Mouse (Mus musculus): ENCODE data around the gene Fancc. TPM values are rescaled to one million over a fixed set of nuclear protein-coding genes. Genes with fewer than 3 reads are reported as not detected.

Fancc gene
- polyA plus RNA-seq, 1 experiment from 2014 or later = 7.9 TPM

DNA sequence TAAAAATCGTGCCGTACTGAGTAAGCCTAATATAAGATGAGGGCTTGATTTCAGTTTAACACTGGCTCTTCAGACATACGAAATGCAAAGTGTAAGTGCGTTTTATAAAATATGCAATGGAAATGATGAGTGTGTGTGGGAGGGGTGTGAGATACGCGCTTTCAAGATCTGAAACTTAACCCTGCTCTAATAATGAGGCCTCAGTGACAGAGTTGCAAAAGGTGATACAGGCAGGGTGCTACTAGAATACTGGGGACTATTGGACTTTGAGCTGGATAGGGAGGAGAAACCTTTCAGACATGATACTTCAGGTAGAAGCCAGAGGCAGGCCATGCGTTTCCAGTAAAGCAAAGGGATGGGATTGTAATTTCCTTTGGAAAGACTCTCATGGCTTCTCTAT is 259.0 kb downstream of the Fancc start:
- ATAC-seq = no peak

DNA sequence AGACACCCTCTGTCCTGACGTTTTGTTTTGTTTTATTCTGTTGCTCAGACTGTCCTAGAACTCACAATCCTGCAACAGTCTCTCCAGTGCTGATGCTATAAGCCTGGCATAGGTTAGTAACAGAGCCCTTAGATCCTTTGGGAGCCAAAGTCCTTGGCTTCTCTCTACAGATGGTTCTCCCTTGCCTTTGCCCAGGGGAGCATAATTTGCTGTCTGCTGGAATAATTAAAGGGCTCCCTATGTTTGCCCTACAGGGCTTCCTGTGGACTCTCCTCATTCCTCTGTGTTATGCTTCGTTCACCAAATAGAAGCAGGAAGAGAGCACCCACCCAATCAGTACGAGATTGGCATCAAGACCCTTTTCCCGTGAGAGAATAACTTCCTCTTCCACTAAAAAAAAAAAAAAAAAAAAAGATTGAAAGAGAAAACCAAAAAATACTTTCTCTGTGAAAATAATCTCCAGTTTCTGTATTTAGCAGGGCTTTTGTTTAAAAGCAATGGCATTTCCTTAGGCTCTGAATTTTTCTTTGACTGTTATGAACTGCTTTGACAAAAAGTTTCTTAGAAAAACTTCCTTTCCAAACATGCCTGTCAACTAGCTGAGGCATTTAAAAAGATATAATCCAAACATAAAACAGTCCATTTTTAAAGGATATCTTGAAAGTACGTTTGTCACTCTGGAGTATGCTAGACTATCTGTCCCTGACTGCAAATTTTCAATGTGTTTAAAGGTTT is 260.8 kb downstream of the Fancc start:
- ATAC-seq (no peak), DNase-seq (ENCODE audit: low read depth, low spot score) (no peak)
- in situ Hi-C loops (cut with MboI; ENCODE audit: low pct_unique_long_range_greater_than_20kb) = no loop called here
- CTCF ChIA-PET = no interaction called here
- no peaks in the 10 kb centered on the region for H3K27me3 ChIP-seq
- POLR2A ChIA-PET = interaction anchor here (1.7 kb wide), 1 partner anchor 9 kb away, joined by 4 read pairs; no protein-coding TSS in a partner anchor
- TF ChIP-seq CTCF (IDR thresholded peaks at IDR 0.05) = no peak

More for the DNA sequence above, 259.0 kb downstream of the Fancc start:
- in situ Hi-C loops (cut with MboI; ENCODE audit: low pct_unique_long_range_greater_than_20kb) = no loop called here
- POLR2A ChIA-PET = interaction anchor here (0.5 to 0.9 kb wide), 2 partner anchors 8 to 15 kb away, joined by 3 to 4 read pairs; no protein-coding TSS in a partner anchor
- H3K27me3 ChIP-seq = no peaks in the 10 kb centered on the region
- no peak for DNase-seq (ENCODE audit: low read depth, low spot score)
- no peak for TF ChIP-seq CTCF (IDR thresholded peaks at IDR 0.05)
- CTCF ChIA-PET = interaction anchor here (1.8 kb wide), 1 partner anchor 192 kb away, joined by 7 read pairs; no protein-coding TSS in a partner anchor

DNA sequence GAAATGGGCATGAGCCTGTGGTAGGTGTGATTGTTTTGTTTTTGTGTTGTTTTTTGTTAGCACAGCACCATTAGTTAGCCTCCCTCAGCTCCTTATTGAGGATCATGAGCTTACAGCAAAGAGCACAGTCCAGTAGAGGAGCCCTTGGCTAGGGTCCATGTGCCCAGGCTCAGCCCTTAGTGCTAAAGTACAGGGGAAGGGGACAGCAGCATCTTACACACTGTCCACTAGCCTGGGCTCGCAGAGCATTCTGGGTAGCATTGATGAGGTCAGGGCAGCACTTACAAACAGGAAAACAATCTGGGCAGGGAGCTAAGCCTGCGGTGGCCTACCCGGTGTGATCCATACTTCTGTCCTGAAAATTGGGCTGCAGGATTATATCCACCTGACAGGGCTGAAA is 261.5 kb downstream of the Fancc start:
- CTCF ChIA-PET = no interaction called here
- in situ Hi-C loops (cut with MboI; ENCODE audit: low pct_unique_long_range_greater_than_20kb) = no loop called here
- TF ChIP-seq CTCF (IDR thresholded peaks at IDR 0.05) = no peak
- DNase-seq (ENCODE audit: low read depth, low spot score) = no peak
- H3K27me3 ChIP-seq = no peaks in the 10 kb centered on the region
- POLR2A ChIA-PET = interaction anchor here (1.2 to 1.7 kb wide), 2 partner anchors 8 to 10 kb away, joined by 4 read pairs; no protein-coding TSS in a partner anchor
- ATAC-seq = no peak

Other genes with a start within 250 kb of the Fancc start
- 13.8 TPM for gene Ptch1, start 76.3 kb upstream of the Fancc start, polyA plus RNA-seq (2021)